Mouse (Mus musculus): ENCODE measurements at regions not wholly inside any gene's neighbourhood (a gene's known extent, or its start where the extent isn't known, plus 50 kb on each side); places are given as distances from the start of the nearest gene placed in this dataset.

DNA sequence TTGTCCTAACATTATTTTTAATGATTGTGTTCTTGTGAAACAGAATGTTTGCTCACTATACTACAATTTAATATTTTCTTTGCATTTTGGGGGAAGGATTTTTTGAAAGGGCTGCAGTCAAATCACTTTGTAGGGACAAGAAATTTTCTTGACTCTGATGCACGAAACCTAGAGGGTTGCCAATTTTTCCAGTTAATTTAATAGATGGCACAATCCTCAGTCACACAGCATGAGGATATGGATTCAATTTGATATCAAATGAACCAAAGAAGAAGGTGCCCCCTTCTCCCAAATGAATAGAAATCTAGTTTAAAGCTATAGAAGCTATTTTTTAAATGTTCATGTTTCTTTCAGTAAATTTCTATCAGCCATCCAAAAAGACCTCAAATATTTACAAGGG, 544.3 kb upstream of the Rag2 start:
- 74% methylated on average over 1 of the region's 1 CpGs for WGBS
- ATAC-seq (ENCODE audit: insufficient number of reproducible peaks, low FRiP score, low TSS enrichment, low read depth): no peak
- Histone ChIP-seq H3K4me1 (no peaks in the 10 kb centered on the region), H3K36me3 (no peaks in the 10 kb centered on the region), H3K27me3 (no peaks in the 10 kb centered on the region), H3K4me3 (no peak overlapping the region), H3K9me3 (no peaks in the 10 kb centered on the region), H3K9ac (no peak overlapping the region), H3K4me2 (no peak overlapping the region), H3K27ac (no peak overlapping the region)

DNA sequence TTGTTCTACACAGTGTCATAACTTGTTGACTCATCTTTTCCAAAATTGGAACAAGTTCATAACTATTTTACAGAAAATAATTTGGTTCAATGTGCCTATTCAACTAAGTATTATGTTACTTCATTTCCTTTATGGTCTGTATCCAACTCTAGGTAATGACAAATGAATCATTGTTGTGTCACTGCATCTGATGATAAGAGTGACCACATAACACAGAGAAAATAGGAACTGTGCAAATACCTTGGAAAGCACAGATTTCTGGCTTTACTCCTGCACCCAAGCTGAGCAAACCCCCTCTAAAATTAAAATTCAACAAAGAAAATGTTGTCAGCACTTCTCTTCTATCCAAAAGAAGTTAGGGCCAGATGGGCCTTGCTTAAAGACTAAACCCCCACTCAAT, 540.7 kb upstream of the Rag2 start:
- no peak overlapping the region for H3K4me3 ChIP-seq
- H3K4me1 ChIP-seq: no peaks in the 10 kb centered on the region
- no peak overlapping the region for H3K9ac ChIP-seq
- H3K9me3 ChIP-seq: no peaks in the 10 kb centered on the region
- H3K4me2 ChIP-seq: no peak overlapping the region
- H3K27me3 ChIP-seq: no peaks in the 10 kb centered on the region
- H3K36me3 ChIP-seq: no peaks in the 10 kb centered on the region
- no peak for ATAC-seq (ENCODE audit: insufficient number of reproducible peaks, low FRiP score, low TSS enrichment, low read depth)
- no peak overlapping the region for H3K27ac ChIP-seq

DNA sequence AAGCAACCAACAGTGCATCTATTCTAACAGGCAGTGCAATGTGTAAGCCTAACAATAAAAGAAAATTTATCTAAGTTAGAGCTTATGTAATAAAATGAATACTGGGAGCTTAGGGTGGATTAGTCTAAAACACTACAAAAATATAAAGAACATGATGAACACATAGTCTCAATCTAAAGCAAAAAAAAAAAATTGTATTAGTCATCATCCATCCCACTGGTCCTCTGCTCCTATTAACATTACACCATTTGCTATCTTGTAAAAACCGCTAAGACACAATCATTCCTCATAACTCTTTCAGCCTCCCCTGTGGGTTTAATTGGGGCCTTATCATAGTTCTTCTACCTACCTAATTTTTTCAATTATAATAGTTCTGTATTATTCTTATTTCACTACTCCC, 539.9 kb upstream of the Rag2 start:
- Histone ChIP-seq H3K4me2 (no peak overlapping the region), H3K36me3 (no peaks in the 10 kb centered on the region), H3K4me1 (no peaks in the 10 kb centered on the region), H3K9me3 (no peaks in the 10 kb centered on the region), H3K9ac (no peak overlapping the region), H3K27me3 (no peaks in the 10 kb centered on the region), H3K27ac (no peak overlapping the region), H3K4me3 (no peak overlapping the region)
- 72% methylated on average over 1 of the region's 1 CpGs for WGBS
- no peak for ATAC-seq (ENCODE audit: insufficient number of reproducible peaks, low FRiP score, low TSS enrichment, low read depth)

DNA sequence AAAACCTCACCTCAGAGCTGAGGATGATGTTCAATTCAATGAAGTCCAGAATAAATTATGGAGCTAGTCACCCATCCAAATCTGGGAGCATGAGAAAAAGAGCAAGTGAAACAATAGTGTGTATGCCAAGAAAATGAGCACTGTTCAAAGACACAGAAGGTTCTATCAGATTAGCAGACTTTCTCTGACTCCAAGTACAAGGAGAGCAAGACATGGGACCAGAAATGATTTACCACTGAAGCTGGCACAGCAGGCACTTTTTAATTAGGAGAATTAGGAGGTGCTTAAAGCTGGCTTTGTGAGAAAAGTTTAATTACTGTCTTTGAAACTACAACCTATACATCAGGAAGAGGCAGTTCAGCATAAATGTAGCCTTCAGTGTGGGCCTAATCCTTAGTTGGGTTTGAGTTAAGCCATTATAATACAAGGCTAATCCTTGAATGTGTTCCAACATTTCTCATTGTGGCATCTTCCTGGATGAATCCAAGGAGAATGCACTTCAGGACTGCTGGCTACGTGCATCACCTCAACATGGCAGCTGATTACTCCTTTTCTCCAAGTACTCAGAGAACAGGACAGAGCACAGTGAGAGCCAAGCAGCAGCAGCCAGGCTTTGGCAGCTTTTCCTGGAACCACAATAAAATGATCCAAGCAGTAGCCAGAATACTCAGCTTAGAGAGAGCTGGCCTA, 517.2 kb upstream of the Rag2 start:
- no peaks in the 10 kb centered on the region for H3K4me1 ChIP-seq
- H3K4me2 ChIP-seq: no peak overlapping the region
- 56% methylated on average over 1 of the region's 1 CpGs for WGBS
- H3K27ac ChIP-seq: no peak overlapping the region
- no peak for ATAC-seq (ENCODE audit: insufficient number of reproducible peaks, low FRiP score, low TSS enrichment, low read depth)
- no peaks in the 10 kb centered on the region for H3K36me3 ChIP-seq
- H3K9ac ChIP-seq: no peak overlapping the region
- H3K9me3 ChIP-seq: no peaks in the 10 kb centered on the region
- H3K27me3 ChIP-seq: no peaks in the 10 kb centered on the region
- H3K4me3 ChIP-seq: no peak overlapping the region

DNA sequence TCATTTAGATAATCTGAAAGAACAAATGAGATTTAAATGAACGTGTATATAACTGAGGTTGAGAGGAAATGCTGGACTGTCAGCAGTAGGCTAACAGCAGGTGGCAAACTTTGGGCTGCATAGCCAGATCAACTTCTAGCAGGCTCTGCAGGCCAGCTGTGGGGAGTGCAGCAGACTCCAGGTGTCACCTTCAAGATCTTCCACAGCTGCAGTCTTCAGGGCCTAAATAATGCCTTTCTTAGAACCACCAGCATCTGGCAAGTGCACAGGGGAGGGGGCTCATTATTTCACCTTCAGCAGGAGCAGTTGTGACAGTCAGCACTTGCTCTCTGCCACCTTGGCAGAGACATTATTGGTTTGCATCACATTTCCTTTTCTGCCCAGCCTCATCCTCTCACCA, 487.7 kb upstream of the Rag2 start:
- ATAC-seq (ENCODE audit: insufficient number of reproducible peaks, low FRiP score, low TSS enrichment, low read depth): no peak
- 21% methylated on average over 1 of the region's 1 CpGs for WGBS

DNA sequence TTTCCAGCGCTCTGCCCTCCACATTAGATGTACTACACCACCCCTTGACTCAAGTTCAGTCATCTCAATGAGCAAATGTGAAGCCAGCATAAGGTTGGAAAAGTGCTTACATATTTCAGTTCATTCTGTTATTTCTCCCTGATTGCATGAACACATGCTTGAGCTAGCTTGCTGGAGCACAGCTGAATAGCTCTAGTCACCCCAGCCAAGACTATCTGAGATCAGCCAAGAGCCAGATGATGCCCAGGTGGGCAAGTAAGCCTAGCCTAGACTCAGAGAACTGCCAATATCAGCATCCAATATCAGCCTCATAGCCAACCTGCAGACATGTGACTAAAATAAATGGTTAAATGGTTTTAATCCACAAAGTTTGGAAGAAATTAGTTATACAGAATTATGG, 484.6 kb upstream of the Rag2 start:
- H3K9ac ChIP-seq: no peak overlapping the region
- H3K4me1 ChIP-seq: no peaks in the 10 kb centered on the region
- peak; percentile 72; the same call in 1 of the 2 replicates for ATAC-seq (ENCODE audit: insufficient number of reproducible peaks, low FRiP score, low TSS enrichment, low read depth)
- no peak overlapping the region for H3K4me3 ChIP-seq
- no peaks in the 10 kb centered on the region for H3K27me3 ChIP-seq
- no peak overlapping the region for H3K4me2 ChIP-seq
- no peak overlapping the region for H3K27ac ChIP-seq
- WGBS: 68% methylated on average over 1 of the region's 1 CpGs
- no peaks in the 10 kb centered on the region for H3K9me3 ChIP-seq
- no peaks in the 10 kb centered on the region for H3K36me3 ChIP-seq

More for the DNA sequence above, 487.7 kb upstream of the Rag2 start:
- no peaks in the 10 kb centered on the region for H3K4me1 ChIP-seq
- no peak overlapping the region for H3K27ac ChIP-seq
- no peak overlapping the region for H3K4me2 ChIP-seq
- H3K36me3 ChIP-seq: no peaks in the 10 kb centered on the region
- H3K9me3 ChIP-seq: no peaks in the 10 kb centered on the region
- no peak overlapping the region for H3K9ac ChIP-seq
- no peak overlapping the region for H3K4me3 ChIP-seq
- no peaks in the 10 kb centered on the region for H3K27me3 ChIP-seq

DNA sequence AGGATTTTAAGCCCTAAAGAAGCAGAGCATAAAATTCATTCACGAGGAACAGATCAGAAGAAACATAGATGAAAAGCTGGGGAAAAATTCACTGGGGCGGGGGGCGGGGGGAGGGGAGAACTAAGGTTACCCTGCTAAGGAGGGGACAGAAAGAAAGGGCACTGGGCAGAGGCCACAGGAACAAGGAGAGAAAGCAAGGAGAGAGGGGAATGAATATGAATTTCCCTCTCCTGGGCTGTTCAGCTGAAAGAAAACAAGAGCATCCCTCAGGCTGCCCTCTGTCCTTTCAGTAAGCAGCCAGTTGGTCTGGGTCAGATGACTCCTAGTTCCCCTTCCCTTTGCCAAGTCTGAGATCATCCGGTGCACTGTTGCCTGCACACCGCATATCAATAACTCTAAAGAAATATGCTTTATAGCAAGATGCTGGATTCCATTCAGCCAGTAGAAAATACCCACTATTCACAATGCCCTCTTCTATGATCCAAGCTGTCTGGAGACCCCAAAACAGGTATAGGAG, 467.7 kb upstream of the Rag2 start:
- H3K27me3 ChIP-seq: no peaks in the 10 kb centered on the region
- no peak overlapping the region for H3K4me2 ChIP-seq
- 62% methylated on average over 5 of the region's 5 CpGs for WGBS
- H3K36me3 ChIP-seq: no peaks in the 10 kb centered on the region
- no peak overlapping the region for H3K9ac ChIP-seq
- no peaks in the 10 kb centered on the region for H3K9me3 ChIP-seq
- H3K4me1 ChIP-seq: no peaks in the 10 kb centered on the region
- ATAC-seq (ENCODE audit: insufficient number of reproducible peaks, low FRiP score, low TSS enrichment, low read depth): no peak
- no peak overlapping the region for H3K4me3 ChIP-seq
- no peak overlapping the region for H3K27ac ChIP-seq

DNA sequence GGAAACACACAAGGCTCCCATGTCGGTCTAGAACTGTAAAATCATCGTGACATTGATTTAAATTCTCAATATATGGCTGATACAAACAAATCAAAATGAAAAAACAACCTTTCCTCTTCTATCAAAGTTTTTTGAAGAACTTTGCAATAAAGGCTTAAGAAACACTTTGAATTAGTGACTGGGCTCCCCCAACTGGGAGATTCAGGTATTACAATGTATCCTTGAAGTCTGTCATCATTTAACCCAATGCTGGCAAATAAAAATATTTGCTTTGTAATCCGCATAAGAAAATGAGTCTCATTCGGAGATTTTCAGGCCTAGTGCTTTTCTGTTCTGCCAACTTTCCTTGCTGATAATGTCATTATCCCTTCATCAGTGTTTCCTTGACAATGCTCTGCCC, 465.2 kb upstream of the Rag2 start:
- 23% methylated on average over 4 of the region's 4 CpGs for WGBS
- ATAC-seq (ENCODE audit: insufficient number of reproducible peaks, low FRiP score, low TSS enrichment, low read depth): no peak
- Histone ChIP-seq H3K27ac (no peak overlapping the region), H3K4me3 (no peak overlapping the region), H3K4me1 (no peaks in the 10 kb centered on the region), H3K4me2 (no peak overlapping the region), H3K27me3 (no peaks in the 10 kb centered on the region), H3K9ac (no peak overlapping the region), H3K9me3 (no peaks in the 10 kb centered on the region), H3K36me3 (no peaks in the 10 kb centered on the region)

DNA sequence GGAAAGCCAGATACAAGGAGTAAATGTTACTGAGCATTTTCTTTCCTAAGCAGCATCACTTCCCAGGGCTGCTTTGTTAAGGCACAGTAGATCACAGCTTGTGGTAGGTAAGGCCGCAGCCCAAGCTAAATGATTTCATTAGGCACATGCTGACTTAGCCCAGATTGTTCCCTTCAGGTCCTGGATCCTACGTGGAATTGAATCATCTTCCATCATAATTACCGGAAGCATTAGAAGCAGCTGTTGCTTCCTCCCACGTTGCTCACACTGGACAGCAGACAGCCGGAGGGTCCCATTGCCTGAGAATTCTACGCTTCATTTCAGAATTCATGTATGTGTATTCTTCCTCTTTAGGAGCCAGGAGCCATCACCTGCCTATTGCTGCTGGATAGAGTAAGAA, 458.6 kb upstream of the Rag2 start:
- Histone ChIP-seq H3K27me3 (no peaks in the 10 kb centered on the region), H3K4me2 (no peak overlapping the region), H3K27ac (no peak overlapping the region), H3K4me3 (no peak overlapping the region), H3K4me1 (no peaks in the 10 kb centered on the region), H3K9me3 (no peaks in the 10 kb centered on the region), H3K9ac (no peak overlapping the region), H3K36me3 (no peaks in the 10 kb centered on the region)
- 77% methylated on average over 6 of the region's 6 CpGs for WGBS
- ATAC-seq (ENCODE audit: insufficient number of reproducible peaks, low FRiP score, low TSS enrichment, low read depth): no peak

DNA sequence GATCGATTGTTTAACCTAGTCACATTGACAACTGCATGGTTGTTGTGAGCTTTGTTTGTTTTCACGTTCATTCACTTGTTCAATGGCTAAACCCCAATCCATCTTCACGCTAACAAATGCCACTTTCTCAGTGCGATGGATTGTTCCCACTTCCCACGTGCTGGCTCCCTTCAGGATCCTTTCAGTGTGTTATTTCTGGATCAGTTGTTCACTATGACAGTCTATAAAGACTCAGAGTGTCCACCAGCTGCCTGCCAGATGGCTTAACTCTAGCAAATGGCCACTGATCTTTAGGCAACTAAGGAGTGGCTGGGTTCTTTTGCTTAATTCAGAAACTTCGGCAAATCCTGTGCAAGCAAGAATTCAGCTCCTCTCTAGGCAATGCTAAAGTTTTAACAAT, 451.7 kb upstream of the Rag2 start:
- ATAC-seq (ENCODE audit: insufficient number of reproducible peaks, low FRiP score, low TSS enrichment, low read depth): no peak
- H3K4me1 ChIP-seq: no peaks in the 10 kb centered on the region
- no peak overlapping the region for H3K4me2 ChIP-seq
- no peaks in the 10 kb centered on the region for H3K27me3 ChIP-seq
- no peak overlapping the region for H3K27ac ChIP-seq
- 35% methylated on average over 6 of the region's 6 CpGs for WGBS
- no peaks in the 10 kb centered on the region for H3K36me3 ChIP-seq
- no peak overlapping the region for H3K9ac ChIP-seq
- no peaks in the 10 kb centered on the region for H3K9me3 ChIP-seq
- H3K4me3 ChIP-seq: no peak overlapping the region

DNA sequence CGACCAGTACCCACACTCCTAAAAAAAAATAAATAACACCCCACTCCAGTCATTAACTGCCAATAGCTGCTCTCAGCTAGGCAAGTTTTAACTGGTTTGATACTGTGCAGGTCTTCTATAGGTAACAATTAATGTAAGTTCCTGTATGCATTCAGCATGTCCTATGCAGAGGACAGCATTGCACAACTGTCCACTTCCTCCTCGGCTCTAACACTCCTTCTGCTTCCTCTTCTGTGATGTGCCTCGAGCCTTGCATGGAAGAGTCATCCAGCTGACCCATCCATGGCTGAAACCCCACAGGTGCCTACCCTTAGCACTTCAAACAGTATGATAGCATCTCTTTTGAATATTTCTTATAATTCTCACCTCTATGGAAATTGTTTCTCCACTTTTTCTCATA, 449.4 kb upstream of the Rag2 start:
- H3K9me3 ChIP-seq: no peaks in the 10 kb centered on the region
- ATAC-seq (ENCODE audit: insufficient number of reproducible peaks, low FRiP score, low TSS enrichment, low read depth): no peak
- H3K9ac ChIP-seq: no peak overlapping the region
- H3K36me3 ChIP-seq: no peaks in the 10 kb centered on the region
- no peak overlapping the region for H3K4me2 ChIP-seq
- H3K27me3 ChIP-seq: no peaks in the 10 kb centered on the region
- no peaks in the 10 kb centered on the region for H3K4me1 ChIP-seq
- WGBS: 63% methylated on average over 3 of the region's 3 CpGs
- no peak overlapping the region for H3K4me3 ChIP-seq
- no peak overlapping the region for H3K27ac ChIP-seq

DNA sequence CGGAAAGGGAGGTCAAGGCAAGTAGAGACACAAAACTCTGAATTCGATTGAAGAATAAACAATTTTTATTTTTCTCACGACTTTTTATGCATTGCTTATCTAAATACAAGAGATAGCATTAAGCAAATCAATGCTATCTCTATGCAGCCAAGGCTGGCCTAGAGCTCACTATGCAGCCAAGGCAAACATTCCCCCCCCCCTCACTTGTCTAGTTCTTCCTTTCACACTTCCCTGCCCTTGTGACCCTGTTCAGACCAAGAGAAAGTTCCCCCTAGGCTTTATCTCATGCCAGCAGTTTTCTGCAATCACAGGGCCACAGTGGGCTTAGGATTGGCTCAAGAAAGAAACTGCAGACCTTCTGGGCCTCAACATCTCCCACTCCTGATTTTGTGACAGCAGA, 417.9 kb upstream of the Rag2 start:
- H3K27me3 ChIP-seq: no peaks in the 10 kb centered on the region
- H3K36me3 ChIP-seq: no peaks in the 10 kb centered on the region
- H3K9ac ChIP-seq: no peak overlapping the region
- ATAC-seq (ENCODE audit: insufficient number of reproducible peaks, low FRiP score, low TSS enrichment, low read depth): no peak
- H3K4me3 ChIP-seq: no peak overlapping the region
- WGBS: 78% methylated on average over 3 of the region's 3 CpGs
- H3K4me1 ChIP-seq: no peaks in the 10 kb centered on the region
- H3K9me3 ChIP-seq: no peaks in the 10 kb centered on the region
- H3K4me2 ChIP-seq: no peak overlapping the region
- H3K27ac ChIP-seq: no peak overlapping the region

DNA sequence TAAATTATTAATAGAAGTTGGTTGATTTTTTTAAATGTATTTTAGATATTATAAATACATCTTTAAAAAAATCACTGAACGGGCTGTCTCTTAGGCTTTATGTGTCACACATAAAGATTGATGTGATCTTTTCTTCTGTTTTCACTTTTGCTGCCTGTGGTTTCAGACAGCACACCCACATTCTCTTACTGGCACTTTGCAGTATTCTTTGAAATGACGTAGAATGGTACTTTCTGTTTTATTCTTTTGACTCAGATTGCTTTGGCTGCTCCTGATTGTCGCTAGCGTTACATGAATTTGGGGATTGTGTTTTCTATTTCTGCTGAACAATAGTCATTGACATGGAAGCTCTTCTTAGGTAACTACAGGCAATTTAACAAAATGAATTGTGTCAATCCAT, 415.4 kb upstream of the Rag2 start:
- WGBS: 85% methylated on average over 4 of the region's 4 CpGs

More for the DNA sequence above, 415.4 kb upstream of the Rag2 start:
- no peak overlapping the region for H3K4me3 ChIP-seq
- H3K27ac ChIP-seq: no peak overlapping the region
- no peaks in the 10 kb centered on the region for H3K27me3 ChIP-seq
- no peak overlapping the region for H3K4me2 ChIP-seq
- H3K4me1 ChIP-seq: no peaks in the 10 kb centered on the region
- H3K9me3 ChIP-seq: no peaks in the 10 kb centered on the region
- H3K36me3 ChIP-seq: no peaks in the 10 kb centered on the region
- no peak for ATAC-seq (ENCODE audit: insufficient number of reproducible peaks, low FRiP score, low TSS enrichment, low read depth)
- H3K9ac ChIP-seq: no peak overlapping the region
